Mouse (Mus musculus) embryonic fibroblast, embryonic 13.5 days (primary cell): ENCODE results near the gene Nelfb.

Experiments
- CTCF ChIP-seq: IDR thresholded peaks from 2 replicates; pipeline ENCODE4 v1.5.1; 2011; ENCODE audit warnings: mild to moderate bottlenecking, control low read depth, low read length, moderate library complexity, borderline replicate concordance; ENCODE audit not compliant: insufficient read depth
- POLR2A ChIP-seq: IDR thresholded peaks from 2 replicates; pipeline ENCODE4 v1.6.1; 2011; ENCODE audit warnings: low read depth, mild to moderate bottlenecking, control low read depth, low read length, moderate library complexity

- TF ChIP-seq CTCF (no peak), POLR2A (no peak)
Measured at GRCm38 (mm10) chr2:25194006-25194405, 17.3 kb downstream of the Nelfb start.
